Mouse (Mus musculus): Measurements from ENCODE around the gene Rad51b.

DNA sequence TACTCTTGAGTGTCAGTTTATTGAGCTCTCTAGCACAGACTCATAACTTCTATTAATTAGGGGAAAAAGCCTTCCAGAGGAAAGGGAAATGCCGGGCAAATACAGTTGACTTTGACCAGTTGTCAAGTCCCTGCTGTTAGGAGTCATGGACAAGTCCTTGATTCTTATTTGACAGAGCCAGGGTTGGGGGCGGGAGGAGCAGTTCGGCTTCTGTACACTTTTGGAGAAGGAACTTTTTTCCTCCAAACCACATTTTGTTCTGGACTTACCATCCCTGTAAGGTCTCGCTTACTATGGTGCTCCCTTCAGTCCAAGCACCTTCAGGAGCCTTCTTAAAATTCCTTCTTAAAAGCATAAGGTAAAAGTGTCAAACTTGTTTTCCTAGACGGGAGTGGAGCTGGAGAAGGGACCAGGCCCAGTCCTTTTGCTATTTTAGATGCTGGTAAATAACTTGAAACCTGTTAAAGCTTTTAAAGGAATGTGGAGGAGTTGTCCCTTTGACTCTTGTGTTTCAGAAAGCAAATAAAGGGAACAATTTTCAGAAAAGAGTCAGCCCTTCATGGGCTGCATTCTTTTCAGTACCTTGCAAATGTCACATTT, 318.7 kb downstream of the Rad51b start:
- TF ChIP-seq CTCF (conservative IDR thresholded peaks at IDR 0.05; ENCODE audit: low read length) (no peak), POU5F1 (IDR thresholded peaks at IDR 0.05; ENCODE audit: borderline replicate concordance, low read length) (no peak), NANOG (IDR thresholded peaks at IDR 0.05; ENCODE audit: borderline replicate concordance, low read length) (no peak)

All from E14TG2a.4 (cell line).